Mouse (Mus musculus): ENCODE measurements around the gene Togaram2.
"Not testable (repeated sequence)": the region's sequence is repeated elsewhere in the genome, so short reads cannot be mapped to it uniquely, and the experiment has no call there.

Togaram2 gene

GRCm38 (mm10) chr17:71736442-71736841 is 63.4 kb downstream of the Togaram2 start:
- no peak for DNase-seq (ENCODE audit: low spot score)

GRCm38 (mm10) chr17:71742156-71742555 is 69.1 kb downstream of the Togaram2 start:
- DNase-seq (ENCODE audit: low spot score), result no peak

DNA sequence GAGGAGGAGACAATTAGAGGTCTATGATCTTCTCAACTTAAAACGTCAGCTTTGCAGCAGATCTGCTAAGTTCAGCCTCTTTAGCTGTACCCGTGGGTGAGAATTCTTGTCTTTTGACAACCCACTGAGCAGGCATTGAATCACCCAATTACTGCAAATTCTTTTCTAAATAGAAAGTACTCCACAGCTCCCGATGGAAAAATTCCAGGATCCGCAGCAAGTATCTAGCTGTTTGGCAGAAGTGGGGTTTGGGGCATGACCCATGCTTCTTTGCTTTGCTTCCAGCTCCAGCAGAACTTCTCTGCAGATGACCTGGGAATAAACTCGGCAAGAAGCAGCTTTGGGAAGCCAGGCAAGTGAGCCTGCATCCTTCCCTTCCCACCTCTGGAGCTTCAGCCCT is 69.9 kb downstream of the Togaram2 start:
- DNase-seq (ENCODE audit: low spot score), result peak; percentile 58

GRCm38 (mm10) chr17:71746114-71746513 is 73.1 kb downstream of the Togaram2 start:
- DNase-seq (ENCODE audit: low spot score), result no peak

DNA sequence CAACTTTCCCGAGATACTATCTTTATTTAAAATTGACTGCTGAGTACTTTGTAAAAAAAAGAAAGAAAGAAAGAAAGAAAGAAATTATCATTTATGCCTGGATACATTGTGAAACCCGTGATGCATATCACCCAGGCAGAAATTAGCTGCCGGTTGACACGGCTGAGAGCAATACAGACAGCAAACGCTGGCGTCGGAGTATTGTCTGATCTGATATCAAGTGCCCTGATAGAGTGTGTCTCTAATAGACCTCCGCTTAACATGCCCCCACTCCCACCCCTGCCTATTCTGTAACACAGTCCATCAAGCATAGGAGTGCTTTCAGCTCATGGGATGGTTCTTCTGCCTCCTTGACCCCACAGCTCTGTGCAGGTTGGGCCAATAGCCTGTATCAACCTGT is 74.5 kb downstream of the Togaram2 start:
- no peak for DNase-seq (ENCODE audit: low spot score)

DNA sequence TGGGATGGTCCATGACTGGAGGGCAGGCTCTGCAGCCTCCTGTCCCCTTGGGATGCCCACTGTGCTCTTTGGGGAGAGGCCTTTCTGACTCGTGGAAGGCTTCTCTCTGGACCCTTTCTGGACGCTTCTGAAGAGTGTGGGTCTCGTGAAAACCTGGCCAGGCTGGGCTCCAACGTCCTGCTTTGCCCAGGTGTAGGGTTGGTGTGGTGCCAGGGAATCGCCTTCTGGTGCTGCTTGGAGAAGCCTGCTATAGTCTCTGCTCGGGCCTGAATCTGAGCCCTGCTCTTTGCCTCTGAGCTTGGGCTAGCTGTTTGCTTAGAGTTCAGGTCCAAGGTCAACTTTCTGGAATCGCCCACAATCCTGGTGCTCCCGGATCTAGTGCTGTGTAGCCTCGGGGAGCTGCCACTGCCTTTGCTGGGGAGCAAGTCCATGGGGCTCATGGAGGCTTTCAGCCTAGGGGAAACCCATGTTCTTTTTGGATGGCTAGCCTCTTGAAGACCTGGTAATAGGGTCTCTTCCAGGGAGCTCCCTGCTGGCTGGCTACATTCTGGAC is 76.6 kb downstream of the Togaram2 start:
- DNase-seq (ENCODE audit: low spot score), result no peak

DNA sequence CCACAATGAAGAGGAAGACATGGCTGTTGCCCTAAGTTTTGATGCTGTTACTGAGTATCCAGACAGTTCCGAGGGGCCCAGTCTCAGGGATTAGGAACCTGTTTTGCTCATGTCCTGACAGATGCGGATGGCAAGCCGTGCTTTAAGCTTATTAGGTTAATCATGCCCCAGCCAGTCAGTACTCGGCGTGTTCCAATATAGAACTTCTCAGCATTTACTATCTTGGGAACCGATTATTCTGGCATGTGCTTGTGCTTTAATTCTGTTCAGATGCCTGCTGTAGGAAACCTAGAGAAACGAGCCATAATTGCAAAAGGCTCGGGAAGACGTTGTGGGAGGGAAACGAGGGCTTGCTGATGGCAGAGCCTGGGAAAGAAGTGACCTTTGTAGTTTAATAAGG is 79.8 kb downstream of the Togaram2 start, which contains the start of gene Pcare:
Gene Pcare, minus strand, starts transcription at position 64 of the 400 bp plus-strand sequence.
- DNase-seq (ENCODE audit: low spot score), result no peak

DNA sequence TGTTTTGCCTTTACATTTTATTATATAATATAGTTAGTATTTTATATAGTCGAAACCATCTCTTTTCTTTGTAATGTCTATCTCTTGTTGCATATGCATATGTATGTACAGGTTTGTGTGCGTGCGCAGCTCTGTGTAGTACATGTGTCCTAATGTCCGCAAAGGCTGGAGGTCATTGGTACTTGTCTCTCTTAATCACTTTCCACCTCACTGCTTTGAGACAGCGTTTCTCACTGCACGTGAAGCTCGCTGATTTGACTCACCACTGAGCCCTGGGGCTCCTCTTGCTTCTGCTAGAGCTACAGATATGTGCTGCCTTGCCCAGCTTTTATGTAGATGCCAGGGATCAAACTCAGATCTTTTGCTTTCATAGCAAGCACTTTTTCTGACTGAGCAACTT is 87.5 kb downstream of the Togaram2 start:
- no peak for DNase-seq (ENCODE audit: low spot score)

- not testable (repeated sequence) for DNase-seq (ENCODE audit: low spot score)
These were observed 95.1 kb downstream of the Togaram2 start, which contains the start of gene Clip4 for GRCm38 (mm10) chr17:71768173-71768572. Clip4 (plus strand) TSS chr17:71768473.

- DNase-seq (ENCODE audit: low spot score), result no peak
These were observed 96.5 kb downstream of the Togaram2 start for GRCm38 (mm10) chr17:71769564-71769963.

DNA sequence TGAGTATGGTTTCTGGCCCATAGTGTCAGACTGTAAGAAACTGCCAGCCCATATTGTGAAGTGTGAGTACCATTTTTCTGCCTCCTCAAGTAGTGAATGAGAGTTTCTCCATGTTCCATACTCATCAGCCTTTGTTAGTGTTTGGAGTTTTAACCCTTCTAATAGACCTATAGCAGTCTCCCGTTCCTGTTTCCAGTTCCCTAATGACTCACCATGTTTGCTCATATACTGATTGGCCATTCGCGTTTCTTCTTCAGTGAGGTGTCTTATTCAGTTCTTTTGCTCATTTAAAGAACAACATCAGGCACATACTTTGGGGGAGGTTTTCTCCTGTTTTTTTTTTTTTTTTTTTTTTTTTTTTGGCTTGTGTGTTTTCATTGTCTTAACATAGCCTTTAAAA is 97.6 kb downstream of the Togaram2 start:
- no peak for DNase-seq (ENCODE audit: low spot score)

GRCm38 (mm10) chr17:71774173-71774572 is 101.1 kb downstream of the Togaram2 start:
- DNase-seq (ENCODE audit: low spot score), result no peak

- DNase-seq (ENCODE audit: low spot score), result no peak
These were observed 102.2 kb downstream of the Togaram2 start for GRCm38 (mm10) chr17:71775279-71775678.

DNA sequence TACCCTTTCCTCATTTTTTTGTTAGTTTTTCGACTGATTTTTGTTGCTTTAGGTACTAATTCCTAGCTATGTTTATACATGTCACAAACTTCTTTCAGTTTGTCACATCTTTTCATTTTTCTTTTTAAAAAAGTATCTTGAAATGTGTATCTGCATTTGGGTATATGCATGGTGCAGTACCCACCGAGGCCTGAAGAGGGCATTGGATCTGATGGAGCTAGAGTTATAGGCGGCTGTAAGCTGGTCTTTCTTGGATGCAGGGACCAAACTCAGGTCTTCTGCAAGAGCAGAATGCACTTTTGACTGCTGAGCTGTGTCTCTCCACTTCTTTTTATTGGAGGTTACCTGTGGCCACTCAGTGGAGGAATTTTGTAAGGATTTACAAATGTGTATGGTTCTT is 105.6 kb downstream of the Togaram2 start:
- no peak for DNase-seq (ENCODE audit: low spot score)

Data from left cerebral cortex, adult 11 months (tissue).